Mouse (Mus musculus): Measurements from ENCODE around the gene Mpv17l2. TPM values are rescaled to one million over a fixed set of nuclear protein-coding genes. Genes with fewer than 3 reads are reported as not detected.

Mpv17l2 gene
- total and polyA plus RNA-seq, 2 experiments from 2014 or later, result 26.6 to 50.3 TPM

DNA sequence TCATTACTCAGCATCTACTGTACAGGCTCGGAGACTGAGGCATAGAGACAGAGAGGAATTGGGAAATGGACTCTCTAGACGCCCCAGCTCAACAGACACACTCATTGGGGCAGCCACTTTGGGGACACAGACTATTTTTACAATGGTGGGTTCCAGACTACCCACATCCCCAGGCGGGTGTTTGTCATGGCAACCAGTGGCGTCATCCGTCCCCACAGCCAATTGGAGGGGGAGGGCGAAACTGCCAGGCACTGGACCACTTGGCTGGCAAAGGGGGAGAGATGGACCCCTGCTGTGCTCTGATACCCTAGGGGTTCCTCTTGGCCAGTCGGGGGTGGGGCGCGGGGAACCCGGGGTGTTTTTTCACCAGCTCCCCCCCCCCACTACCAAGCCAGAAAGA, 39.9 kb upstream of the Mpv17l2 start:
- H3K4me1 ChIP-seq (ENCODE audit: control insufficient read depth, insufficient read depth), result peaks cover 22% of the 10 kb centered on the region
- no peaks in the 10 kb centered on the region for H3K9me3 ChIP-seq (replicated peaks; ENCODE audit: control insufficient read depth, low read length)
- H3K27ac ChIP-seq (ENCODE audit: low read depth), result no peak overlapping the region
- H3K9ac ChIP-seq (replicated peaks; ENCODE audit: low read depth, low read length), result no peak overlapping the region
- H3K27me3 ChIP-seq (ENCODE audit: control insufficient read depth, insufficient read depth, low read length), result peaks cover 56% of the 10 kb centered on the region
- no peaks in the 10 kb centered on the region for H3K36me3 ChIP-seq (replicated peaks; ENCODE audit: control insufficient read depth, insufficient read depth, low read length)
- H3K4me2 ChIP-seq (ENCODE audit: low read depth, low read length), result no peak overlapping the region
- no peak for TF ChIP-seq EP300 (IDR thresholded peaks at IDR 0.05; ENCODE audit: low read depth)
- no peak for TF ChIP-seq CTCF (IDR thresholded peaks at IDR 0.05; ENCODE audit: low read depth)
- ATAC-seq (ENCODE audit: insufficient read depth, low read depth) (no peak), DNase-seq (ENCODE audit: low spot score) (peak; percentile 4)
- WGBS, result 53% methylated on average over 10 of the region's 10 CpGs
- H3K4me3 ChIP-seq (ENCODE audit: low read depth, low read length), result no peak overlapping the region

DNA sequence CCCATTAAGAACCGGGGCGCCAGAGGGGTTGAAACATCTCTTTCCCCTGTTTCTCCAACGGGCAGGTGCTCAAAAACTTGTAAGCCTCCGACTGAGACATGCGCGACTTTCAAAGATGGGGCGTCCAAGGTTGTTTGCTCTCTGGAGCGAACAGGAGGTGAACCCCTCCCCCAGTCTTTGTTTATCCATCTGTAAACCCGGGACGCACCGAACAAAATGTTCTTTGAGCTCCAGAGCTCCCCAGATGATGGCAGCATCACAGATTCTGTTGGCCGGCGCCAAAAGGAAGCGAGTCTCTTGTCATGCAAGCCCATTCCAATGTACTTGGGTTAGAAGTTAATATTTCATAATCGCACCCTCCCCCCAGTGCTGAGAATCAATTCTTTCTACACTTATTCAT, 37.5 kb upstream of the Mpv17l2 start:
- DNase-seq (ENCODE audit: low spot score) (peak; percentile 4), ATAC-seq (ENCODE audit: insufficient read depth, low read depth) (no peak)
- 21% methylated on average over 15 of the region's 15 CpGs for WGBS
- peaks cover 50% of the 10 kb centered on the region for H3K27me3 ChIP-seq (ENCODE audit: control insufficient read depth, insufficient read depth, low read length)
- 0 out of 2 replicates have a peak overlapping the region, but pooled peaks have one; percentile 54 for H3K4me3 ChIP-seq (ENCODE audit: low read depth, low read length)
- H3K4me1 ChIP-seq (ENCODE audit: control insufficient read depth, insufficient read depth), result peaks cover 12% of the 10 kb centered on the region
- no peaks in the 10 kb centered on the region for H3K9me3 ChIP-seq (replicated peaks; ENCODE audit: control insufficient read depth, low read length)
- no peak for TF ChIP-seq EP300 (IDR thresholded peaks at IDR 0.05; ENCODE audit: low read depth)
- TF ChIP-seq CTCF (IDR thresholded peaks at IDR 0.05; ENCODE audit: low read depth), result no peak
- H3K27ac ChIP-seq (ENCODE audit: low read depth), result no peak overlapping the region
- H3K4me2 ChIP-seq (ENCODE audit: low read depth, low read length), result peak overlapping the region; percentile 76
- H3K36me3 ChIP-seq (replicated peaks; ENCODE audit: control insufficient read depth, insufficient read depth, low read length), result no peaks in the 10 kb centered on the region
- H3K9ac ChIP-seq (replicated peaks; ENCODE audit: low read depth, low read length), result no peak overlapping the region

DNA sequence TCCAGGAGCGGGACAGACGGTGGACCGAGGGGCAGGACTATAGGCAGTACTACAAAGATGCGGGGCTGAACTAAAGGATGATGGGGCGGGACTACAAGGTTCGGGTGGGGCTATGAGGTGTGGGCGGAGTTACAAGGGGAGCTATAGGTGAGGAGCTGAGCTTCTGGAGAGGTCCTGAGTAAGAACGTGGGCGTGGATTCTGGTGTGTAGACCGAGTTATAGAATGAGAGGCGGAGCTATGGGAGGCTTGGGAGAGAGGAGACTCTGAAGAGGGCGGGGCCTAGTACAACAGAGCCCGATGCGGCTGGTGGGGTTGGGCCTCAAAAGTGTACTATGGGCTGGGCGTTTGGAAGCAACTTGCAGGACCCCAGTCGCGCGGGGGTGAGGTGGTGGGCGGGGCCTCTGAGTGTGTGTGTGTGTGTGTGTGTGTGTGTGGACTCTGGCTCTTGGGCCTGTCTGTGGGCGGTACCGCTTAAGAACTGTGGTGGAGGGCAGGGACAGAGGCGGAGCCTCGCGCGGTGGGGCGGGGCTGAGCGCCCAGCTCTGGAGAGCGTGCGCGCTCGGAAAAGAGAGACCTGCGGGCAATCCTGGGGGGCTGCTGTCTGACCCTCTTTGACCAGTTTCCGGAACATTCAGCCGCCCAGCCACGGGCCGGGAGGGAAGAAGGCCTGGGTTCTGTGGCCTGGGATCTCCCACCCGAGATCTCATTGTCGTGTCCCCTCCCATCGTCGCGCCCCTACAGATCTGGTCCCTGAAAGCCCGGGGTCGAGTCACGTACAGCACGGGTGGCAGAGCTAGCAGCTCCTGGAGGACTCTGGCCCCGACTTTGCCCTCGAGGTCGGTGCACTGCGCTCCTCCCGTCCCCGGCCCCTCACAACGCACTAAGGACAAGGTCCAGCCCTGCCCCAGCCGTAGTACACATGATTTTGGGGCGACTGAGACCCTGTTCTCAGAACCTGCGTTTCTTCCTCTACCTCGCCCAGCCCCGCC, 36.6 kb upstream of the Mpv17l2 start:
- peaks cover 19% of the 10 kb centered on the region for H3K4me1 ChIP-seq (ENCODE audit: control insufficient read depth, insufficient read depth)
- DNase-seq (ENCODE audit: low spot score), result peak; percentile 78
- no peaks in the 10 kb centered on the region for H3K36me3 ChIP-seq (replicated peaks; ENCODE audit: control insufficient read depth, insufficient read depth, low read length)
- peaks cover 43% of the 10 kb centered on the region for H3K27me3 ChIP-seq (ENCODE audit: control insufficient read depth, insufficient read depth, low read length)
- no peaks in the 10 kb centered on the region for H3K9me3 ChIP-seq (replicated peaks; ENCODE audit: control insufficient read depth, low read length)
- WGBS, result 1% methylated on average over 42 of the region's 57 CpGs
- peak overlapping the region; percentile 28; the same call in 1 of the 2 replicates for H3K9ac ChIP-seq (replicated peaks; ENCODE audit: low read depth, low read length)
- no peak overlapping the region for H3K27ac ChIP-seq (ENCODE audit: low read depth)
- H3K4me3 ChIP-seq (ENCODE audit: low read depth, low read length), result peak overlapping the region; percentile 54
- TF ChIP-seq CTCF (IDR thresholded peaks at IDR 0.05; ENCODE audit: low read depth) (no peak), EP300 (IDR thresholded peaks at IDR 0.05; ENCODE audit: low read depth) (no peak)
- peak; percentile 78 for ATAC-seq (ENCODE audit: insufficient read depth, low read depth)
- H3K4me2 ChIP-seq (ENCODE audit: low read depth, low read length), result peak overlapping the region; percentile 76

DNA sequence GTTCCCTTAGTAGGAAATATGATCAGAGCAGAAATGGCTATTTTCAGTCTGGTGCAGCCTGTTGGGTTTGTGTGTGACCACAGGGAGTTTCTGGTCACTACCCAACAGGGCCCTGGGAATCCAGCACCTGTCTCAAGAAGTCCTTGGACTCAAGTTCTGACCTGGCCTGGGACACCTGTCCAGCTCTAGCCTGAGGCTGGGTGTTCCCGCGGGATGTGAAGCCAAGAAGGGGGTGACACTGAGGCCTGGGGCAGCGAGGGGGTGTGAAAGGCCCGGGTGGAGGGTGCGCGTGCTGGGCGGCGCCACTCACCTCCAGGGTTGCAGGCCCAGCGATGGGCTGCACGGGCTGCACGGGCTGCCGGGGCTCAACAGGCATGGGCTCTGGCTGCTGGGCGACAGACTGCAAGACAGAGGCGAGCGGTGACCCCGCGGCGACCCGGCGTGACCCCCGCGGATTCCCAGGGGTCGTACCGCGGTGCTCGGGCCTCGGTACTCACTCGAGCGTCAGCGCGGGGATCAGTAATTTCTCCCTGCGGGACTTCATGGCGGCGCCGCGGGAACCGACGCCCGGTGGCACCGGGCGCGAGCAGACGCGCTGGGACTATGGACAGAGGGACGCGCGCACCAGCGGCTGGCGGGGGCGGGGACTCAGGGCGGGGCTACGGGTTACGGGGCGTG, 35.8 kb upstream of the Mpv17l2 start:
- no peak overlapping the region for H3K27ac ChIP-seq (ENCODE audit: low read depth)

DNA sequence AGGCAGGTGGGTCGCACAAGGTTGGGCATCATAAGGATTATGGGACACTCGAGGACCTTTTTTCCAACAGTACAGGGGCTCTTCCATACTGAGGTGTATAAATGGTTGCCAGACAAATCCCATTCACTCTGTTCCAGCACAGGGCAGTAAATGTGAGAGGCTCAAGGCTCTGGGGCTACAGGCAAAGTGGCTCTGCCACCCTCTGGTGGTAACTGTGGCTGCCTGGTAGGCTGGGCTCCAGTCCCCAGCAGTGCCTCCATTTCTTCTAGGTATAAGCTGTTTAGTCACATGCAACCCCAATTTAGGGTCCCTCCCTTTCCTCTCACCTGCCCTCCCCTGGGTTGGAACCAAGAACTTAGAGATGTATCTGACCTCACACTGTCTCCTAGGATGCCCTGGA, 34.6 kb upstream of the Mpv17l2 start:
- H3K4me3 ChIP-seq (ENCODE audit: low read depth, low read length), result no peak overlapping the region
- no peak for DNase-seq (ENCODE audit: low spot score)
- H3K27me3 ChIP-seq (ENCODE audit: control insufficient read depth, insufficient read depth, low read length), result peaks cover 33% of the 10 kb centered on the region
- H3K4me2 ChIP-seq (ENCODE audit: low read depth, low read length), result no peak overlapping the region
- no peak overlapping the region for H3K9ac ChIP-seq (replicated peaks; ENCODE audit: low read depth, low read length)
- no peak overlapping the region for H3K27ac ChIP-seq (ENCODE audit: low read depth)
- 90% methylated on average over 2 of the region's 2 CpGs for WGBS
- no peak for ATAC-seq (ENCODE audit: insufficient read depth, low read depth)
- no peaks in the 10 kb centered on the region for H3K36me3 ChIP-seq (replicated peaks; ENCODE audit: control insufficient read depth, insufficient read depth, low read length)
- H3K9me3 ChIP-seq (replicated peaks; ENCODE audit: control insufficient read depth, low read length), result no peaks in the 10 kb centered on the region
- H3K4me1 ChIP-seq (ENCODE audit: control insufficient read depth, insufficient read depth), result peaks cover 19% of the 10 kb centered on the region
- TF ChIP-seq CTCF (IDR thresholded peaks at IDR 0.05; ENCODE audit: low read depth) (peak; percentile 36), EP300 (IDR thresholded peaks at IDR 0.05; ENCODE audit: low read depth) (no peak)

More for the DNA sequence above, 35.8 kb upstream of the Mpv17l2 start:
- Histone ChIP-seq H3K36me3 (replicated peaks; ENCODE audit: control insufficient read depth, insufficient read depth, low read length) (no peaks in the 10 kb centered on the region), H3K9ac (replicated peaks; ENCODE audit: low read depth, low read length) (0 out of 2 replicates have a peak overlapping the region, but pooled peaks have one; percentile 19), H3K27me3 (ENCODE audit: control insufficient read depth, insufficient read depth, low read length) (peaks cover 39% of the 10 kb centered on the region), H3K4me1 (ENCODE audit: control insufficient read depth, insufficient read depth) (peaks cover 19% of the 10 kb centered on the region), H3K4me3 (ENCODE audit: low read depth, low read length) (peak overlapping the region; percentile 54), H3K4me2 (ENCODE audit: low read depth, low read length) (peak overlapping the region; percentile 76), H3K9me3 (replicated peaks; ENCODE audit: control insufficient read depth, low read length) (no peaks in the 10 kb centered on the region)
- ATAC-seq (ENCODE audit: insufficient read depth, low read depth) (no peak), DNase-seq (ENCODE audit: low spot score) (no peak)
- 6% methylated on average over 45 of the region's 54 CpGs for WGBS
- TF ChIP-seq EP300 (IDR thresholded peaks at IDR 0.05; ENCODE audit: low read depth) (no peak), CTCF (IDR thresholded peaks at IDR 0.05; ENCODE audit: low read depth) (no peak)

Measured in heart, postnatal 0 days (tissue).